In the genomic region with DNA sequence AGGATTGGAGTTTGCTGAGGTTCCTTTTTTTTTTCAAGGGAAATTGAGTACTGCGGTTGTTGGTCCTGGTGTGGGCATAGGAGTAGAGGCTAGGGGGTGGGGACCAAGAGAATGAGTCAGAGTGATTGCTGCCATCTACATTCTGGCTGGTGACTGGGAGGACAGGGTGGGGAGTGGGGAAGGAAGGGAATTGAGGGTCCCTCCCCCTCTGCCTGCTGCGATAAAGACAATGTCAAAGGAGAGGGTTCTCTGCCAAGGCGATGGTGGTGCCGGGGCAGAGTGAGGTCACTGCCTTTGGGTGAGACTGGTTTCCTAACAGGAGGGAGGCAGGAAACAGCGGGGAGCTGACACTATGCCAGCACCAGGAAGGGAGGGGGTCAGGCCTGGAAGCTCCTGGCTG, we compare ENCODE assay signal across 8 mouse cellular contexts.
DNase-seq lines count a peak whose midpoint lies in the region; ATAC-seq and TF ChIP-seq lines count a peak whose summit lies in the region.
"Had no signal": no experiment of that assay in that cellular context is flagged by ENCODE, and none has a peak within 500 bp of the region (broad histone marks: within the 10 kb centered on the region; RNA-seq: fewer than 3 reads in every experiment).

No protein-coding gene starts in this region.

- H3K9me3 ChIP-seq in liver, embryonic 12.5 days (replicated peaks): no peaks in the 10 kb centered on the region
- no peaks in the 10 kb centered on the region for H3K9me3 ChIP-seq in liver, postnatal 0 days (ENCODE audit: low read length)
- H3K9me3 ChIP-seq in stomach, embryonic 15.5 days: no peaks in the 10 kb centered on the region
- H3K9me3 ChIP-seq: limb, embryonic 13.5 days had no signal

- TF ChIP-seq POLR2A in heart, adult 2 months (IDR thresholded peaks at IDR 0.05; ENCODE audit: insufficient read depth, low read depth, low read length): no peak

- no peak overlapping the region for H3K4me3 ChIP-seq in liver, embryonic 12.5 days
- no peak overlapping the region for H3K4me3 ChIP-seq in liver, postnatal 0 days (ENCODE audit: low read depth, low read length)
- H3K4me3 ChIP-seq in heart, adult 2 months: no peak overlapping the region
- H3K4me3 ChIP-seq in stomach, embryonic 15.5 days (replicated peaks): no peak overlapping the region
- H3K4me3 ChIP-seq: limb, embryonic 13.5 days had no signal

- H3K27me3 ChIP-seq in liver, embryonic 12.5 days (replicated peaks): no peaks in the 10 kb centered on the region
- H3K27me3 ChIP-seq in liver, postnatal 0 days (ENCODE audit: insufficient read depth, low read length): no peaks in the 10 kb centered on the region
- no peaks in the 10 kb centered on the region for H3K27me3 ChIP-seq in heart, adult 2 months (ENCODE audit: control insufficient read depth, insufficient read depth, low read length)
- H3K27me3 ChIP-seq in stomach, embryonic 15.5 days (replicated peaks): no peaks in the 10 kb centered on the region
- H3K27me3 ChIP-seq: limb, embryonic 13.5 days had no signal

- no peaks in the 10 kb centered on the region for H3K79me2 ChIP-seq in heart, adult 2 months (replicated peaks; ENCODE audit: control insufficient read depth, insufficient read depth, low read length)

- ATAC-seq in liver, embryonic 12.5 days: peak; percentile 37; the same call in 1 of the 2 replicates
- no peak for ATAC-seq in liver, postnatal 0 days
- ATAC-seq in stomach, embryonic 15.5 days (ENCODE audit: insufficient read depth, low FRiP score, low read depth): 0 out of 2 replicates have a peak, but pooled peaks have one; percentile 10

- H3K27ac ChIP-seq in liver, embryonic 12.5 days: no peak overlapping the region
- H3K27ac ChIP-seq in liver, postnatal 0 days (ENCODE audit: low read depth): no peak overlapping the region
- no peak overlapping the region for H3K27ac ChIP-seq in heart, adult 2 months
- H3K27ac ChIP-seq in stomach, embryonic 15.5 days: no peak overlapping the region
- H3K27ac ChIP-seq: limb, embryonic 13.5 days had no signal

- H3K4me1 ChIP-seq in liver, embryonic 12.5 days: no peaks in the 10 kb centered on the region
- peaks cover 3% of the 10 kb centered on the region; the same call in 1 of the 2 replicates for H3K4me1 ChIP-seq in liver, postnatal 0 days (ENCODE audit: insufficient read depth)
- peaks cover 2% of the 10 kb centered on the region for H3K4me1 ChIP-seq in heart, adult 2 months (ENCODE audit: control insufficient read depth, insufficient read depth, low read length)
- H3K4me1 ChIP-seq in stomach, embryonic 15.5 days: no peaks in the 10 kb centered on the region
- H3K4me1 ChIP-seq: limb, embryonic 13.5 days had no signal

- no peak for DNase-seq in liver, postnatal 0 days
- peak; percentile 47 to 71 for DNase-seq in heart, adult 2 months
- DNase-seq in kidney, postnatal 14 days: peak; percentile 57
- DNase-seq in layer of hippocampus, postnatal 36 days: no peak
- no peak for DNase-seq in frontal cortex, postnatal 36 days (ENCODE audit: low spot score in 2 of 2)

- H3K9ac ChIP-seq in liver, embryonic 12.5 days: no peak overlapping the region
- H3K9ac ChIP-seq in liver, postnatal 0 days (replicated peaks): no peak overlapping the region
- H3K9ac ChIP-seq in heart, adult 2 months (ENCODE audit: low read depth, low read length): no peak overlapping the region
- H3K9ac ChIP-seq in stomach, embryonic 15.5 days: no peak overlapping the region
- H3K9ac ChIP-seq: limb, embryonic 13.5 days had no signal

- TF ChIP-seq CTCF in liver, postnatal 0 days (IDR thresholded peaks at IDR 0.05; ENCODE audit: low read depth): no peak
- TF ChIP-seq CTCF in heart, adult 2 months (IDR thresholded peaks at IDR 0.05): no peak

- no peaks in the 10 kb centered on the region for H3K36me3 ChIP-seq in liver, embryonic 12.5 days
- H3K36me3 ChIP-seq in liver, postnatal 0 days (replicated peaks; ENCODE audit: insufficient read depth, low read length): no peaks in the 10 kb centered on the region
- H3K36me3 ChIP-seq in heart, adult 2 months (ENCODE audit: control insufficient read depth, insufficient read depth, low read length): no peaks in the 10 kb centered on the region
- H3K36me3 ChIP-seq in stomach, embryonic 15.5 days: no peaks in the 10 kb centered on the region
- H3K36me3 ChIP-seq: limb, embryonic 13.5 days had no signal

- H3K4me2 ChIP-seq in liver, embryonic 12.5 days: no peak overlapping the region
- H3K4me2 ChIP-seq in liver, postnatal 0 days (ENCODE audit: low read depth, low read length): no peak overlapping the region
- H3K4me2 ChIP-seq in stomach, embryonic 15.5 days: no peak overlapping the region
- H3K4me2 ChIP-seq: limb, embryonic 13.5 days had no signal

- WGBS in liver, embryonic 12.5 days (ENCODE audit: insufficient replicate concordance): 5% methylated on average over 5 of the region's 5 CpGs
- WGBS in liver, postnatal 0 days (ENCODE audit: insufficient replicate concordance): 29% methylated on average over 5 of the region's 5 CpGs
- 21% methylated on average over 5 of the region's 5 CpGs for WGBS in heart, adult 2 months
- 54% methylated on average over 5 of the region's 5 CpGs for WGBS in stomach, embryonic 15.5 days

- intact Hi-C loops in heart, adult 2 months (cut with DNase I): loop anchor here (5.0 kb wide), 1 partner anchor 240 kb away; the partner anchor contains the start of gene Dll1

- no peak for TF ChIP-seq EP300 in liver, postnatal 0 days (IDR thresholded peaks at IDR 0.05; ENCODE audit: low read depth)
- TF ChIP-seq EP300 in heart, adult 2 months (IDR thresholded peaks at IDR 0.05; ENCODE audit: insufficient read depth, low read depth, low read length): no peak

Comparison
In these comparisons a context has a peak if more than half of its experiments do, and no peak if none do; other contexts are left out.
1. DNase-seq: peak in heart, adult 2 months (2 of 2) and kidney, postnatal 14 days (single experiment); none in liver, postnatal 0 days (single experiment), layer of hippocampus, postnatal 36 days (0 of 2) and frontal cortex, postnatal 36 days (0 of 2).